Mouse (Mus musculus) liver, embryonic 14.5 days (tissue): ENCODE data around the gene Rdh11.

ENCODE experiments used
- CTCF ChIP-seq: IDR thresholded peaks from 2 replicates; pipeline ENCODE4 v1.5.1; 2016; ENCODE audit warnings: antibody characterized with exemption, low read depth, control low read depth
- EP300 ChIP-seq: IDR thresholded peaks from 2 replicates; pipeline ENCODE4 v1.6.1; 2016; ENCODE audit warnings: antibody characterized with exemption, low read depth

GRCm38 (mm10) chr12:79217511-79217910 lies 25.4 kb upstream of the Rdh11 start:
- TF ChIP-seq EP300: no peak
- TF ChIP-seq CTCF: no peak
